Mouse (Mus musculus) B cell, adult 2 months (primary cell): ENCODE measurements around the gene Serpind1.

Source experiments
- DNase-seq, 2 experiments: peaks; one replicate each; pipeline ENCODE4 v3.0.0; 2022

Gene Serpind1

GRCm38 (mm10) chr16:17356031-17356430, 24.9 kb downstream of the Serpind1 start:
- no peak for DNase-seq

- no peak for DNase-seq
Observed at GRCm38 (mm10) chr16:17358787-17359186, 27.6 kb downstream of the Serpind1 start.

- no peak for DNase-seq
Observed at GRCm38 (mm10) chr16:17382306-17382705, 51.1 kb downstream of the Serpind1 start.

- no peak for DNase-seq
Observed at GRCm38 (mm10) chr16:17383594-17384326, 52.6 kb downstream of the Serpind1 start.

- no peak for DNase-seq
Observed at GRCm38 (mm10) chr16:17392784-17393183, 61.6 kb downstream of the Serpind1 start.
